Mouse (Mus musculus) layer of hippocampus, postnatal 25 days (tissue): ENCODE data around the gene Syt17. TPM values are rescaled to one million over a fixed set of nuclear protein-coding genes. Genes with fewer than 3 reads are reported as not detected.

Experiments
- DNase-seq, 2 experiments: peaks; one replicate each; pipeline ENCODE4 v3.0.0; 2022; ENCODE audit warnings: mixed read lengths in 2 of 2, low spot score in 1 of 2; ENCODE audit errors: extremely low spot score in 1 of 2
- total RNA-seq, 2 experiments: library from RNA; stranded (reverse); gene quantifications; 2 replicates each; pipeline ENCODE4 v1.2.3; 2021

The Syt17 gene
- 10 to 100 TPM; 86.1 to 99.6 TPM for total RNA-seq

DNA sequence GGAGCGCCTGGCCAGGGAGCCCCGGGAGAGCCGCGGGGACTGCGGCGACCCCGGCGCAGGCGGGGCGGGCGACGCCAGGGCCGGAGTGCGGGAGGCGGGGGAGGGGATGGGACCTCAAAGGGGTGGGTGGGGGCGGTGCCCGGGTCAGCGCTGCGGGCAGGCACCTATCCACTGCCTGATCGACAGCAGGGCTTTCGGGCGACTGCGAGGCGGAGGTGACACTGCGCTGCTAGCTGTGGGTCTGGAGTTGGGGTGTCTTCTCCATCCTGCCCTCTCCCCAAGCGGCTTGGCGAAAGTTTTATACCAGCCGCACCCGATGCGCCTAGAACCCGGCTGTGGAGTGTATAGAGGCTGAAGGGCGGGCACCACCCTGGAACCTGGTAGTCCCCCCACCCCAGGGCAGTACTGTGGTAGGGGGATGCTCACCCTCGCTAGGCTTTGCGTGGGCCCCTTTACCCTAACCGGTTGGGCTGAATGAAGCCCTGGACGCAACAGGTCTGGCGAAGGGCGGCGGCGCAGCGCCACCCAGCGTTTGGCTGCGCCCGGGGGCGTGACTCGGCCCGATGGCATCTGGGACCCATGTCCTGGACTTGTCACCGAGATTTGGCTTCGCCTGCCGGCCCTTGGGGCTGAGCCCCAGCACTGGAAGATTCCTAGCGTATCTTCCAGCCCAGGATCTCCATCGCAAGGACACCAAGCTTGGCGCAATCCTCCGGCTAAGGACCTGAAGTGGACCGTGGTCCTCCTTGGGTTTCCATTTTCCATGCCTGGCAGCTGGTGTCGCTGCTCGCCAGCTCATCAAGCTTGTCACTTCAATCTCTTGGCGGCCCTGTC, at the start of gene Syt17:
TSS of gene Syt17 (minus strand) at position 89 of the 834 bp plus-strand sequence.
- DNase-seq: peak; percentile 64 to 71

GRCm38 (mm10) chr7:118494892-118495579, 47.0 kb upstream of the Syt17 start:
- DNase-seq: no peak

DNA sequence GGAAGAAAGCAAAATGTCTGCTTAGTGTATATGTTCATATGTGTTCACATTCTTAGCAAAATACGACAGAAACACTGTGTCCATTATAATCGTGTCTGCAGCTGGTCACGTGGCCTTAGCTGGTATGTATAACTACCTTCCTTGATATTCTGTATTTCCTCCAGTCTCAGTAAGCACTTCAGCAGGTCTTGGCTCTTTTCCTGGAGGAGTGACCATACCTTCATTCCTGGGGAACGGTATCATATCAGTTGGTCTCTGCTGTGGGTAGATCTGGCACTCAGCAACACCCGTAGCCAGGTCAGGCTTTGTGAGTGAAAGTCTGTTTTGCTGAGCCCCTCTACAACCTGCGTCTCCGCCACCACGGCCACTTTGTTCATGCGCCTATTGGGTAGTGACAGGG, 45.9 kb upstream of the Syt17 start:
- no peak for DNase-seq

- peak in 1 of 2 experiments; percentile 15 for DNase-seq
Observed at GRCm38 (mm10) chr7:118491431-118492147, 43.6 kb upstream of the Syt17 start, which contains the start of gene Itpripl2. TSS of gene Itpripl2 (minus strand) at chr7:118491975.

DNA sequence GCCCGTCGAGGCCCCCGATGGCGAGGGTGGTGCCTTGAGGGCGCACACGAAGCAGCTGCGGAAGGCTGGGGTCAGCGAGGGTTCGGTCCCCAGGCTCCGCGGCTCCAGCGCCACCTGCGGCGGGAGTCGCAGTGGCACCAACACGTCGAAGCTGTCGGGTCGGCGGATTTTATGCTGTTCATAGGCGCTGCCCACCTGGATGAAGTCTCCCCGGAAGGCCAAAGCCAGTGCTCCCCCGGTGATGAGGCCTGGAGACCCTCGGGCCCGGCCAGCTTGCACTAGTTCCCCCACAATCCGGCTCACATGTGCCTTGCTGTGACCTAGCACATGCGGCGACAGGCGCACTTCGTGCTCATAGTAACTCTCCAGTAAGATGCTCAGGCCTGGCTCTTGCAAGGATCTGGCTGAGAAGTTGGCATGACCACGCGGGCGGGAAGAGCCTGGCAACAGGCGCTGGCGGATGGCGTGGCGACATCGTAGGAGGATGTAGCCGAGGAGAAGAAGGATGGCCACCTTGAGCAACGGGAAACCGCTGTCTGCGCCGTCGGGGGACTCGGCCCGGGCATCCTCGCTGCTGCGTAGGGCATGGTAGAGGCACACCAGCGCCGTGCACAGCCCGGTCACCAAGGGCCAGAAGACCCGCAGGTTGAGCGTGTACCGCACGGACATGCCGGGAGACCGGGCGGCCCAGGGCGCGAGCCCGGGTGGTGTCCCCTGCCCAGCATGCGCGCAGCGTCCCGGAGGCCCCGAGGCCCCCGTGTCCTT, 42.8 kb upstream of the Syt17 start:
- no peak for DNase-seq

DNA sequence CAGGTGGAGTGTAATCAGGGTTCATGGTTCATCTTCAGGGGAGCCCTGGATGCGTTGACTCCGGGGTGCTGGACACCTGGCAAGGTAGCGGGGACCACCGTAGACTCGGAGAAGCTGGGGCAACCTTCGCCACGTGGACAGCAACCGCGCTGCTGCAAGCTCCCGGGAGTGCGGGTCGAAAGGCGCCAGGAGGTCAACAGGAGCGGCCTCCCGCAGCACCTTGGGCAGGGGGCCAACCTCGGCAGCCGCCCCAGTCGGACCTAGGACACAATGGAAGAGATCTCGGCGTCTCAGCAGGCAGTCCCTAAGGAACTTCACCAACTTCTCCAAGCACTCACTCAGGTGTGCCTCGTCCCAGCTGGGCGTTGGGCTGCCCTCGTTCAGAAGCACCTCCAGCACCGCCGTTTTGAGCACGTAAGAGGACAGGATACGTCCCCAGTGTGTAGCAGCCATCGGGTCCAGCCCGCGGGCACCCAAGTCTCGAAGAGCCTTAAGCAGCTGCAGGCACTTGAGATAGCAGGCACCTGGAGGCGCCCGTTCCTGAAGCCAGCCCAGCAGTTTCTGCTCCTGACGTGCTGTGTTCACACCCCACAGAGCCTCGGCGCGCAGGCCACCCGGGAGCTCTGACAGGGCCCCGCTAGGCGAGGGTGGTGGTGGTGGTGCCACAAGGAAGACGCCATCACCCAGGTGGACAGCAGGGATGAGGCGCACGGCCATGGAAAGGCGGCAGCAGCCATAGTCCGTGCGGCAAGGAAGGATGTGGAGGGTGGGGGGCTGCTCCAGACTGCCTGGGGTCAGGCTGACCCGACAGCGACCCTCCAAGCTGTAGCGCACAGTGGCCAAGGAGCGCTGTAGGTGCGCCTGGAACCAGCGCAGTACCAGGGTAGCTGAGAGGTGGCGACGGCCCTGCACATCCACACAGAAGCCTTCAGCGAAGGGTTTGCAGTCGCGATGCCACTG, 42.0 kb upstream of the Syt17 start:
- no peak for DNase-seq

DNA sequence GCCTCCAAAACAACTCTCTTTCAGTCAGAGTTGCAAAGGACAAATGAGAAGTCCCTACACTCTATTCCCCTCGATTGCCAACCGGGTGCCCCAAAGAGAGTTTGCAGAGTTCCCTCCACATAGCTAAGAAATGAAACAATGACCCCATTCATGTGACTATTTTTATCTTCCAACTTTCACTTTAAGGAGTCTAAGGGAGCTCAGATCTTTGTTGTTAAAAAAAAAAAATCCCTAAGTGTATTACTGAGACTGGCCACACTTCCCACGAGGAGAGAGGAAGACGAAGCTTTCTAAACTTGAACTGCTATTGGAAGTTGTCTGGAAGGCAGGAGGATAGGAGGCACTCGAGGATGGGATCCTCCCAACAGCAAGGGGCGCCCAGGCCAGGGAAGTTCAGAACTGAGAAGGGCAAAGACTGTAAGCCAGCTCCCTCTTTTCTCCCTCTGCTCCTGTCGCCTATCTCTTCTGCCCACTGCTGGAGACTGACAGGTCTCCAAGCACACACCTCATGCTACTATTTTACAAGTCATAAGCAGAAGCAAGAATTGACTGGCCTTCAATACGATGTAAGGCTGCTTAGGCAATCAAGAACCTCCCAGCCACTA, 40.1 kb upstream of the Syt17 start:
- no peak for DNase-seq

DNA sequence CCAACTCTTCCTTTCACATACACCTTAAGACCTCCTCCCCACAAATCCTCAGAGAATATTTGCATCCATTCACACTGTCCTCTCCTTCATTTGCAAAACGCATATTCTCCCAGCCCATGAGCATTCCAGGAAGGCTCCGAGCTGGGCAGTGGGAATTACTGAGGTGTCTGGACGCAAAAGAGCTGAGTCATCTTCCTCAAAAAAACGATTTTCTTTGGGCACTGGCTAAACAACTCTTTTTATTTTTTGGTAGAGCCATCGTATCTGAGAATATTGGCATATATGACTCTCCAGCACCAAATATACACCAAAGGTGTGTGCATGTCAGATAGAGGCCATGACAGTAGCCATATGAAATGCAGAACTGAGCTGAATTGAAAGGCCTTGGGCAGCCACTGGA, 38.9 kb upstream of the Syt17 start:
- DNase-seq: no peak

GRCm38 (mm10) chr7:118483996-118484395, 36.0 kb upstream of the Syt17 start:
- DNase-seq: no peak

- no peak for DNase-seq
Observed at GRCm38 (mm10) chr7:118482001-118482400, 34.0 kb upstream of the Syt17 start.

GRCm38 (mm10) chr7:118481047-118481810, 33.2 kb upstream of the Syt17 start:
- no peak for DNase-seq

- DNase-seq: no peak
Observed at GRCm38 (mm10) chr7:118480160-118480709, 32.2 kb upstream of the Syt17 start.

GRCm38 (mm10) chr7:118478835-118479312, 30.9 kb upstream of the Syt17 start:
- no peak for DNase-seq

- no peak for DNase-seq
Observed at GRCm38 (mm10) chr7:118476428-118476827, 28.4 kb upstream of the Syt17 start.

GRCm38 (mm10) chr7:118475008-118475705, 27.1 kb upstream of the Syt17 start:
- DNase-seq: no peak

DNA sequence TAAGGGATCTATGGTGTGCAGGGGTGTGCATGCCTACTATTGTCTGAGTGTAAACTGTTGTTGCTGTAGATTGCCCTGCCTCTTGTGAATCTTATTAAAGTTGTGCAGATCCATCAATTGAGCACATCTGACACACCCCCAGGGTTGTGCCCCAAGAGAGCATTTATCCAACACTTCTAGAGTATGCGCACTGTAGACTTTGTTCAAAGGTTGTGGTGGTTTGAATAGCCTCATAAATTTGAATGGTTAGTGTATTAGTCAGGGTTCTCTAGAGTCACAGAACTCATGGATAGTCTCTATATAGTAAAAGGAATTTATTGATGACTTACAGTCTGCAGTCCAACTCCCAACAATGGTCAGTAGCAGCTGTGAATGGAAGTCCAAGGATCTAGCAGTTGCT, 24.9 kb upstream of the Syt17 start:
- DNase-seq: no peak

- no peak for DNase-seq
Observed at GRCm38 (mm10) chr7:118468060-118468459, 20.0 kb upstream of the Syt17 start.
